Mouse (Mus musculus) c-Kit-positive CD71-positive TER-119-negative erythroid progenitor cells, embryonic 14.5 days (primary cell): ENCODE data around the gene Pllp.

Source experiments
- DNase-seq: peaks from one replicate; pipeline ENCODE4 v3.0.0-alpha.2; 2013; ENCODE audit warnings: low read depth

Pllp gene

DNA sequence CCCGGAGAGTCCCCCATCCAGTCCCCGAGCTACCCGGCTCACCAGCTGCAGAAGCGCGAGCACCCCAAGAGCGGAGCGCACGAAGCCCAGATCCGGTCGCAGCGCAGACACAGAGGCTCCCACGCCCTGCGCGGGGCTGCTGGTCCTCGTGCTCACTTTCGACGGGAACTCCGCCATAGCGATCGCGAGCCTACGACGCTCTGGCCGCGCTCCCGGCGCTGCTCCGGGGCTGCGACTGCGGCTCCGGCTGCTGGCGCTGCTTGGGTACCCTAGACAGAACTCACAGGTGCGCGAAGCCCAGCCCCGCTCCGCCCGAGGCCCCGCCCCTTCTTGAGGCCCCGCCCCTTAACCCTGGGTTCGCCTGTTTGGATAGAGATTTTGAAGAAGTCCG lies at the start of gene Pllp:
Gene Pllp (minus strand): TSS at position 285 of the 391 bp plus-strand sequence.
- DNase-seq, result no peak

DNA sequence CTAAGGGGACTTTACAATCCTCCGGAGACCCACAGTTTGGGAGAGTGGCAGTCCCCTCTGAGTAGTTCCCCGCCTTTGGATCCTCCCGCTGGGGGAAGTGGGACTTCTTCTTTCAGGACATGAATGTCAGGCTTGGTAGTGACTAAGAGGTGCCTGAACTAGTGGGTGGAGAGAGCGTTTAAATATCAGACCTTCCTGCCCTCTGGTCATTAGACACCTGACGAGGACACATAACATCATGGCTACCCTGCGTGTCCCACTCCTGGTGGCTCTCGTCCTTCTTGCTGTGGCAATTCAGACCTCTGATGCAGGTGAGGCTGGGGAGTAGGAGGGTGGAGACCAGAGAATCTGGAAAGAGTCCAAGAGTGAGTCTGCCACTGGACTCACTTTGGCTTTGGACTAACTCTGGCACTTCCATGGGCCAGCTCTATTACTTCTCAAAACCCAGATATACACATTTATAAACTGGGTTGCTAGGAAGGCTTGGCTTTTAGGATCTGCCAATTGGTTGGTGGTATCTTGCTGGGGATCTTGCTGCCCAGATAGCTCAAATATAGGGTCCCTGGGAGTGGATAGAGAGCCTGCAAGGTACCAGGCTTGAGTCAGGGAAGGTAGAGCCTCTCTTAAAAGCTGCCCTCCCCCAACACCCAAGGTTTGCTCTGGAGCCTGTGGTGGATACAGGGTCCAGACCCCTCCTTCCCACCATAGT lies 49.6 kb upstream of the Pllp start, which contains the start of gene Ccl22:
Gene Ccl22 (plus strand): TSS at position 115 of the 709 bp plus-strand sequence.
- DNase-seq, result no peak

DNA sequence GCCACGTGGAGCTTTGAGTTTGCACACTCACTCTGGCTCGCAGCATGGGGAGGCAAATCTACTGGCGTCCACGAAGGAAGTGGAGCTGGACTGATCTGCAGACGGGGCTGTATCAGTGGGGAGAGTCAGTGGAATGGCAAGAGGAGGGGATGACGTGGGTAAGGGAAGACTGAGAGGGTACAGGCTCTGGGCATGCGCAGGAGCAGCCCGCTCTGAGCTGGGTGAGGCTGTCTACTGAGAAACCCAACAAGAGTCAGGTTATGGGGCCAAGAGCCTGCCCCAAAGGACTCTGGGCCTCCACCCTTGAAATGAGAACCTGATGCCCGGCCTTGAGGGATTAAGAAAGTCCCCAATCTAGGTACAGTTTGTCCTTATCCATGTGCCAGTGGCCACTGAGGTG lies 48.9 kb upstream of the Pllp start:
- DNase-seq, result no peak

DNA sequence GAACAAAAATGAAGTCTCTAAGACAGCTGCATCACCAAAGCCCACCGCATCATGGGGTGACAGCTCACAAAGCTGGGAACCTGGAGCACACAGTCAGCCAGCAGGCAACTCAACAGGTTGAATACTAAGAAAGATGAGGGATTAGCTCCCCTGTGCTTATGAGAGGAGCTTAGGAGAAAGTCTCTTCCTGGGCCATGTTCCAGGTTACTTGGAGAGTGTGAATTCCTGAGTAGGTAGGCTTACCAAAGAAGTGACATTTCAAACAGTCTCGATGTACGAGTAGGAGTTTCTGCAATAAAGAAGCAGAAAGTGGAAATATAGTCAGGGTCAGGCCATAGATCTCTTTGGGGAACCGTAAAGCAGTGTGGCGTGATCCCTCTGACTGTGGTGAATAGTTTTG lies 48.4 kb upstream of the Pllp start:
- DNase-seq, result no peak

DNA sequence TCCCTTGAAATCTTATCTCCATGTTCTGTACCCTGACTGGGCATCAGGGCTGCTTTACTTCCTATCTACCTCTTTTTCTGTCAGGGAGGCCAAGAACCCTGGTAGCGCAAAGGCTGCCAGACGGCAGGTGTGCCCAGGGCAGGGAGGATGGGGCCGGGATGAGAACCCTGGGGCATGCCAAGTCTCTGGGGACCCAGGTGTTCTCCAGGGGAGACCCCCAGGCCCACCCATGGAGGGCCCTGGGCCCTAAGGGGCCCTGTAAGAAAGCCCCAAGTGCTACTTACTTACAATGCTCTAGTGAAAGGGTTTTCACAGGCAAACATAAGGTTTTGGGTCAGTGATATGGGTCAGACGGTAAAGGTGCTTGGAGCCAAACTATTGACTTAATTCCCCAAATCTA lies 45.6 kb upstream of the Pllp start:
- no peak for DNase-seq

DNA sequence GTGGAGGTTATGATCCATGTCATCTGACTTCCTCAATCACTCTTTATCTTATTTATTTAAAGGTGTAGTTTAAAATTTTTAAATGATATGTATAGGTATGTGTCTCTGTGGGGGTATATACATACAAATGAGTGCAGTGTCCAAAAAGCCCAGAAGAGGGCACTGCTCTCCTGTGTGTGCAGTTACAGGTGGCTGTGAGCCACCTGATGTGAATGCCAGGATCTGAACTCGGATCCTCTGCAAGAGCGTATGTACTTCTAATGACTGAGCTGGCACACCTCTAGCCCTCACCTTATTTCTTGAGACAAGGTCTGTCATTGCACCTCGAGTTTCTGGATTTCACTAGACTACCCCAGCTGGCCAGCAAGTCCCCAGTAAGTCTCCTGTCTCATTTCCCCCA lies 44.5 kb upstream of the Pllp start:
- no peak for DNase-seq

DNA sequence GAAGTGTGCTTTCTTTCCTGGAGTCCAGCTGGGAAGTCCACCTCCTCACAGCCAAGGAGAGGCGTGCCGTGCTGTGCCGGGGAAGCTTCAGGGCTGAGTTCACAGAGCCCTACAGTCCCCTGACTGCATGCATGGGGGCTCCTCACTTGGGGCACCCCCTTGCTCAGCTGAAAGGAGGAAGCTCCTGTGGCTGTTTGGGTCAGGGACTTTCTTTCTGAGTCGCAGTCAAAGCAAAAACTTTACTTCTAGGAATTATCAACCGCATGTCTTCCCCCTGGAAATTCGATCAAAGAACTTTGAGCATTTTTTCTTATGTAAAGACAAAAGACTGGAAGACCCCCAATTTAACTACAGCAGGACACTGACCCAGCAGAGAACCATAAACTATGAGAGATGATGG lies 43.8 kb upstream of the Pllp start:
- DNase-seq, result no peak

DNA sequence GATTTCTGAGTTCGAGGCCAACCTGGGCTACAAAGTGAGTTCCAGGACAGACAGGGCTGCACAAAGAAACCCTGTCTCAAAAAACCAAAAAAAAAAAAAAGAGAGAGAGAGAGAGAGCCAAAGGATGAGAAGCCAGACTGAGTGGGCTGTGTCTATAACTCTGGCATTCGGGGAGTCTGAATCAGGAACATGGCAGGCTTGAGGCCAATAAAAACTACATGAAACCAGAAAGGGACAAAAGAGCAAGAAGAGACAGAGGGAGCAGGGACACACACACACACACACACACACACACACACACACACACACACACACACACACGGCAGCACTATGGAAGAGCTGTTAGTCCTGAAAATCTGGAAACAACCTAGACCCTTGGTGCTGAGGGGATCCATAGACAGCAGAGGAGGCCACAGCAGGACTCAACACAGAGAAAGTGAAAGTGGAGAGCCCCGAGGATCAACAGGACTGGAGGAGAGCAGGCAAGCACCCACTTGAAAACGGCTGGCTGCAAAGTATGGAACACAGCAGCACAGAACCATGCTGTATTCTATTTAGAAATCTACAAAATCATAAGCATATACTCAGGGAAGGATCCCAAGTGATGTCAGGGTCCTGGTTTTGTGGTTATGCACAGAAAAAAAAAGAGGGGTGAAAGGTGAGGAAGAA lies 39.5 kb upstream of the Pllp start:
- no peak for DNase-seq

DNA sequence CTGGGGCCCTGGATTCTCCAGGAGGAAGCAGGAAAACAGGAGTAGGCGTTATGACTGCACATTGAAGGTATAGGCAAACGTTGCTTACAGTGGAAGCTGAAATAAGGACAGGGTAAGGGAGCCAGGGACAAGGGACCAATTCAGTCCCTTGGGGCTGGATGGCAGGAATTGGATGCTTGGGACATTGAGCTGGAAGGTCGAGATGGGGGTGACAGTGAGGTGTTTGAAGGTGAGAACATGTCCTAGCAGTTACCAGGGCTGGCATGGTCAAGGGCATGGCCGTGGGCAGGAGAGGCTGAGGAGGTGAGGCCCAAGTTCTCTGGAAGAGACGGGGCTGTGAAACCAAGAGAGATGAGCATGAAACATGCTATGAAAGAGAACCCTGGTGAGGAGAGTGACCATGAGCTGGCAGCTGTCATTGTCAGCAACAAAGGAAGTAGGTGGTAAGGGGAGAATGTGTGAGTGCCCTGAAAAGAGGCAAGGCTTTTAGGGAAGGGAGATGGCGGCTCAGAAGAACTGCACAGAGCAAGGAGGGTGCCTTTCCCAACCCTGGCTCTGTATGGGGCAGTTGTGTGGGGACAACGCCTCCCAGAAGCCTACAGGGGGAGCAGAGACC lies 38.8 kb upstream of the Pllp start:
- no peak for DNase-seq

DNA sequence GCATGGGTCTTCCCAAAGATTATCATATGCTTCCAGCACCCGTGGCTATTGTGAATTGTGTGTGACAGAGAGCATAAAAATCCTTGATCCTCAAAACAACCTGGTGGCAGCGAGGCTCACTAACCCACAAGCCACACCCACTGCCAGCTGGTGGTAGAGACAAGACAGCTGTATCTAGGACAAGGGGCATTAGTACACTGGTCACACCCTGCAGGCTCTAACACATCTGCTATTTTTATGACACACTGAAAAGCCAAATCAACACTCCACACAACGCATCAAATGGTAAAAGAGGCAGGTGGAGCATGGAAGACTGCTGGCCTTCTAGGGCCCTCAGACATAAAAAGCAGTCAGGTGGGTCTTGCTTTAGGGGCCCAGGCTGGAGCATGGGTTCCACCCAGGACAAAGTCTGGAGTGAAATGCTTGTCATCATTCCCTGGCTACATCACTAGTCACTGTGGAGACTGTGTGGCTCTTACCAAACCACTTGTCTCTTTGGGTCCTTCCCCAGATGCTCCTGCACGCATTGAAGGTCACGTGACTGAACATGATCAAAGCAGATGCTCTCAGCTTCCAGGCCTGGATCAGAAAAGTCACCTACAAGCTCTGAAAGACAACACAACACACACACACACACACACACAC lies 37.9 kb upstream of the Pllp start:
- DNase-seq, result peak; percentile 77

DNA sequence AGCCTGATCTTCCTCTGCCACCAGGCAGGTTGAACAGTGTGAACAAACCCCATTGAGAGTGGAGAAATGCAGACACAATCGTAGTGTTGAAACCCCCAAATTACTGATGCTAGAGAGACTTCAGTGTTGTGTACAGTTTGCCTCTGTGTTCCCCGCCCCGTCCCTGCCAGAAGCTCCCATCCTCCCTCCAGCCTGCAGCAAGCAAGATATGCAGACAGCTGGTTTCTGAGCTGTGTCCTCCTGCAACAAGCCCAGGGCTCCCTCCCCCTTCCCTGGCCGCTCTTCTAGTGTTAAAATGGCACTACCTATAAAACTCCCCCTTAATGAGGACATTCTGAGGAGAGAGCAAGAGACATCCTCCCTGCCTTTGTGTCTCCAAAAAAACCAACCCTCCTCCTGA lies 33.2 kb upstream of the Pllp start:
- DNase-seq, result no peak

DNA sequence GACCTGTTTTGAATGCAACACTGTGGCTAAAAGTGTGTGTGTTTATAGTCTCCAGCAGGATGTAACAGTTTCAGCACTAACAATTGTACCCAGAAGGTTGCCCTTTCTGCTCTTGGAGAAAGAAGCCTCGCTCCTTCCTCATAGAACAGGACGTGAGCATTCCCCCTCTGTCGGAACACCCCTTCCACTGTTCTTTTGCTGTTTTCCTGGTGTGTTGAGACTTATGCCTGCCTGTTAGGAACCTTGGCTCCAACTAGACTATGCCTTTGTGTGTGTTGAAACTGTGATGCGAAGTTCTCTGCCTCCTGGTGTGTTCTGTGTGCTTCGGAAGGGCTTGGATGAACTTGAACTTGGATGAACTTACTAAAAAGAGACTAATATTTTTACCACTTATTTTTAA lies 29.9 kb upstream of the Pllp start:
- DNase-seq, result no peak

DNA sequence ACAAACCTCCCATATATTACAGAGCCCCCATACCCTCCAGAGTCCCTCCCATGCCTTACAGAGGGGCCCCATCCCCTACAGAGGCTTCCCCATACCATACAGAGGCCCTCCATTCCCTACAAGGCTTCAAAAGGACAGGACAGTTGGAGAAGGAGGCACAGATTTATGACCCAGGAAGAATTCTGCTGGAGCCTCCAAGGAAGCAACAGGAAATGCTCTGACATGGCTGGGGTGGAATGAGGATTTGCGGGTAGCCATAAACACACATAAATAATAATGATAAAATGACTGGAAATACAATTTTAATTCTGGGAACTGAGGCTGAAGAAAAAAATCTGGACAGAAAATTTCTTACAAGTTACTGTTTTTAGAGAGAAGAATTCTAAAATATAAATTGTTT lies 20.8 kb upstream of the Pllp start:
- no peak for DNase-seq

DNA sequence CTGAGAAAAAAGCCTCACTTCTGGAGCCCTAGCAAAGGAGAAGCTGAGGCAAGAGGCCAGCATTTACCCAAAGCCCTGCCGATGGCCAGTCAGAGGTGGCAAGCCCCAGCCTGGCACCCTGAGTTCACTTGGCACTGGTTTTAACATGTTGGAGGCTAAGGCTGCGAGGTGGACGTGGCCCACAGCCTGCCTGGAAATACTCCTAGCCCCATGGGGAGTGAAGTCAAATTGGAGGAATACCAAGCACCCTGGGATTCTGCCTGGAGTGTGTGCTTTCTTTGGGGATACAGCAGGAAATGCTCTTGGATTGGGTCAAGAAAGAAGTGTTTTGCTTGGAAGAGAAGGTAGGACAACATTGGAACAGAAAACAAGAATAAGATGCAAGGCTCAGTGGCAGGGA lies 19.8 kb upstream of the Pllp start:
- DNase-seq, result no peak

DNA sequence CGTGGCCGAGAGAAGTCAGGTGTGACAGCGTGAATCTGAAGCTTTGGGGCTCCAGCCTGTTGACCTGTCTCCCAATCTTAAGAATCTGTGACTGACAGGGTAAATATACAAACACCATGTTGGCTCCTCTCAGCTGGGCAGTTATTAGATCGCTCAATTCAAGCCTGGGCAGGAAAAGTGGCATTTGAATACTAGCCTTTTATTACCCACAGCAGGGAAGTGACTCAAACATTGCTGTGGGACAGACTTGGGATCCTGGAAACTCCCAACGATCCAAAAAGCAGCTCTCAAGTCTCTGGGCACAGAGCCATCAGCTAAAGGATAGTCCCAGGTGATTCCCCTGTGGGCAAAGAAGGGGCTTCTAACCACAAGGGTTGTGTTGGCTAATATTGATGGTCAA lies 18.5 kb upstream of the Pllp start:
- no peak for DNase-seq

DNA sequence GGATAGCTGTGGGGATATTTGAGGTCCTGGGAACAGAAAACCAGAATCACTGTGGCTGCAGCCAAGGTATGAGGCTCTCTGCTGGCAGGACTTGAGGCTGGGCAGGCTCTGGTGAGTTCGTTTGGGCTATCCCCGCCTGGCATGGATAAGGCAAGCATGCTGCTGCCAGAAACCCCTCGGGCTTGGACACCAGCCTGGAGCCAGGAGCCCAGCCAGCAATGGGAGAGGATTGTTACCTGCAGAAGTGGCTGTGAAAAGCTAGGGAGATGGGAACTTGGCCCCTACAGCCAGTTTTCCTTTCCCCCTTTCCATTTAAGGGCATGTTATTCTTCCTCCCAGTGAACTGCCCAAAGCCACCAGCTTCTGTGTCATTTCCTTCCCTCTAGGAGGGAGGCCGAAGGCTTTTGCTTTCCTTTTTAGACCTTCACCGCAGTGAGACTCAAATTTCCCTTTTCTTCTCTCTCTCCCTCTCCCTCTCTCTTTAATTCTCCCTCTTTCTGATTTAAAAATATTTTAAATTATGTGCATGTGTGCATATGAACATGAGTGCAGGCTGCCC lies 15.2 kb upstream of the Pllp start:
- DNase-seq, result no peak

DNA sequence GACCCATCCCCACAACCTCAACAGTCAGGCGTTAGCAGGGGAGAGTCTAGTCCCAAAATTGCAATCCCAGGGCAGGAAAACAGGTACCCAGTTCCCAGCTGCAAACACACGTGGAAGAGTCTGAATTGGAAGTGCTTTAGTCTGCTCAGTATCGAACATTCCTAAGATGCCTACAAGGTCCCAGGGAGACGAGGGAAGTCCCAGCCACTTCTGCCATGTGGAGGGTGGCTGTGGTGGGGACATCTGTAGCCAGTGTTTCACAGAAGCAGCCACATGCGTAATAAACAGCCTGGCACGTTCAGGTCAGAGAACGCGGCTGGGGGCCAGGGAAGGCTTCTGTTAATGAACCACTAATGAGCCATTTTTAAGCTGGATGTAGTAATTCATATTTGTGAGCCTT lies 14.3 kb upstream of the Pllp start:
- no peak for DNase-seq

DNA sequence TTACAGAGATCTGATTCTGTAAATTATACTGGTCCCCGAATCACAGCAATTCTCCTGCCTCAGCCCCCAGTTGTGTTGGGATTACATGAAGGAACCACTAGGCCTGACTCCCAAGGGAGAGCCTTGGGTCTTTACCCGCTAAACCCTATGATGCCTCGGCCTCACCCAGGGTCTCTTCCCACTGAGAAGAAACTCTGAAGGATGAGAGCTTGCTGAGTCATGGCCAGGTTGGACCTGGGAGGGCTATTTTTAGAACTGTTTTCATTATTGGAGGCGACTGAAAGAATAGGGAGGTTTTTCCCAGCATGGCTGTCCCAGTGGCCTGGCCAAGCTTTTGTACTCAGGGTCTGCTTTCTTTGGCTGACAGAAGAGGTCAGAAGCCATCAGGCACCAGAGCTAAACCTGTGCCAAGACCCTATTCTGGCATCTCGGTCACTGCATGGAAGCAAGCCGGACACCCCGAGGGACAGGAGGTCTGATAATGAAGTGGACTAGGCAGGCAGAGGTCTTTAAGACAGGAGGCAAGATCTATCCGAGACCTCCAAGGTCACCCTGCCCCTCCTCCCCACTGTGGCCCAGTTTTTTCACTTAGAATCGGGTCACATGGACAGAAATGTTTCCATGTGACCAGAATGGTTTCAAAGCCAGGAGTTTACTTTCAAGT lies 10.8 kb upstream of the Pllp start:
- DNase-seq, result no peak

DNA sequence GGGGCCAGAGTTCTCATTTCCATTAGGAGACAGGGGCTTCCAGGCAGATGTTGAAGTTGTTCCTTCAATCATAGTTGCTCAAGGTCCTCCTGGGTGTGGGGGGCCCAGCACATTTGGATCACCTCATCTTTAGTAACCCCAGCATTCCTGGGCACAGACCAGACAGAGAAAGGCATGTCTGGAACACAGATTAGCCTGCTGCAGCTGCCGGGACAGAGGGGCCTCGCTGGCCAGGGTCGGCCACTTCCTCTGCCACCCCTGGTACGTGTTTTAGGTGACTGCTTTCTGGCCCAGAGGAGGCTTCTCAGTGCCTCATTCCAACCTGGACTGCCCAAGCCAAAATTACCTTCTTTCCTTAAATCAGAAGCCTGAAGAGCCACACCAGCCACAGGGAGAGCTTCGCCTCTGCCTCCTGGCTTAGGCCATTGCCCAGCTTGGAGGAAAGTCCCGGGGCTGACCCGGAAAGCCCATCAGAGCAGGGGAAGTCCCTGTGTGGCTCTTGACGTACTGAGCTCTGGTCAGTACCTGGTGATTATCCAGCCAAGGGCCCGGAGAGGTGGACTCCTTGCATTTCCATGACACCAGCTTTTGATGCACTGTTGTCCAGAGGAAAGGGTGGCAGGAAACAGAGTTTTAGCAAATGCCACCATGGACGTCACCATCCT lies 9.6 kb upstream of the Pllp start:
- no peak for DNase-seq

DNA sequence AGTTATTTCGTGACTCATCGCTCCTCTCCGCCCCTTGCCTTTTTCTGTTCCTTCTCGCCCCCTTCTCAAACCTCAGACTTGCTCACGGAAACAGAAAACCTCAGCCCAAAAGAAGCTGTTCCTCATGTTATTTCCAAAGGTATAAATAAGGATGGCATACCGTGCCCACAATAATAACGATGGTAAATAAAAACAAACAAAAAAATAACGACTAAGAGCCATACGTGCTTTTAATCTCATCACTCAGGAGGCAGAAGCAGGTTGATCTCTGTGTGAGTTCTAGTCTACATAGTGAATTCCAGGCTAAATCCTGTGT lies 8.5 kb upstream of the Pllp start:
- no peak for DNase-seq

DNA sequence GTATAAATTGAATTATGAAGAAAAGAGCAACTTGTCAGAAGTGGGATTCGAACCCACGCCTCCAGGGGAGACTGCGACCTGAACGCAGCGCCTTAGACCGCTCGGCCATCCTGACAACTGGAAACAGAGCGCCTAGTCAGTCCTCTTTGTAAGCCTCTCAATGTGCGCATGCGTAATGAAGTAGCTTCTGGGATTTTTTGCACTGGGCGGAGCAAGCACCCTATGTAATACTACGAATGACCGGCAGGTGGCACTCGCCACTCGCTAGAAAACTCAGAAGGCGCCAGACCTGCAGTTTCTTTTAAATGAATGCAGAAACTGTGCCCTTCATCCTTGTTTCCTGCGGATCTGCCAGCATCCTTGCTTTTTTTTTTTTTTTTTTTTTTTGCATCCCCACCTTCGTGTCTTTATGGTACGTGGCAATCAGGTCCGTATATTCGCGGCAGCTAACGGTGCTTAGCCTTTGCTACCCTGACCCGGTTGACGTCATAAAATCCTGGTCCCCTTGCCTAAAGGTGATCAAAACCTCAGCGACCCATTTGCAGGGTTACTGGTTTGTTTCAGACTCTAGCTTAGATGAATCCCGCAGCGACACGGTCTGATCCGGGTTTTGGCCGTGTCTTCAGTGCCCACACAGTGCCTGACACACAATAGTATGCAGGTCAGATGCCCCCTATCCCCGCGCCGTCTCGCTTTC lies 8.0 kb upstream of the Pllp start:
- DNase-seq, result peak; percentile 97
